Mouse (Mus musculus) thymus, postnatal 10 days (tissue): Measurements from ENCODE around the gene Ceacam18.
"Not testable (repeated sequence)": the region's sequence is repeated elsewhere in the genome, so short reads cannot be mapped to it uniquely, and the experiment has no call there.

Source experiments
- DNase-seq, 2 experiments: peaks; one replicate each; pipeline ENCODE4 v3.0.0; 2021; ENCODE audit warnings: low spot score in 2 of 2

Gene Ceacam18

DNA sequence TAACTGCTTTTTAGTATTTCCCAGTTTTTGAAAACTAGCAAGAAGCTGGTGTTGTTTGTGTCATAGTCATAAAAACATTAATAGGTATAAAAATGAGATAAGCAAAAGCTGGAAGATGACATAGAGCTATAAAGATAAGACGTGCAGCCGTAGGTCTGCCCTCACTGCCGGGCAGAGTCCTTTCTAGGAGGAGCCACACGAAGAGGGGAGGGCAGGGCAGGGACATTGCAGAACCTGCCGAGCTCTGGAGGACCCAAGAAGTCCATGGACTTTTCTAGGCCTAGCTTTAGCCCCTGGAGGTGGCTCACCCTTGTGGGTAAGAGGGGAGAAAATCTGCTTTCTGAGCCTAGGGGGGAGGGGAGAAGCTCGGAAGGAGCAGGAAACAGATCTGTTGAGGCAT is at the start of gene Ceacam18:
Gene Ceacam18 (plus strand): TSS at position 208 of the 400 bp plus-strand sequence.
- no peak for DNase-seq

DNA sequence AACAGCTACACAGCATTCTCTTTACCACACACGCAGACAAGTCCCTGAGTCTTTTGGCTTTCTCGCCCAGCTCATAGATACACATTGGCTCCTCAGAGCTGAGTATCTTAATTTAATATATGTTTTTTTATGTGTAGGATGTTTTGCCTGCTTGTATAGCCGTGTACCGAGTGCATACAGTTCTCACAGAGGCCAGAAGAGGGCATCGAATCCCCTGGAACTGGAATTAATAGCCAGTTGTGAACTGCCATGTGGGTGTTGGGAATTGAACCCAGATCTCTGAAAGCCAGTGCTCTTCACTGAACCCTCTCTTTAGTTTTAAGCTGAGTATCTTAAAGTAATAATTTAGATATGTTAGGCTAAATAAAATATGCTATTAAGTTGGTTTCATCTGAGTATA is 49.7 kb upstream of the Ceacam18 start:
- DNase-seq, result no peak

DNA sequence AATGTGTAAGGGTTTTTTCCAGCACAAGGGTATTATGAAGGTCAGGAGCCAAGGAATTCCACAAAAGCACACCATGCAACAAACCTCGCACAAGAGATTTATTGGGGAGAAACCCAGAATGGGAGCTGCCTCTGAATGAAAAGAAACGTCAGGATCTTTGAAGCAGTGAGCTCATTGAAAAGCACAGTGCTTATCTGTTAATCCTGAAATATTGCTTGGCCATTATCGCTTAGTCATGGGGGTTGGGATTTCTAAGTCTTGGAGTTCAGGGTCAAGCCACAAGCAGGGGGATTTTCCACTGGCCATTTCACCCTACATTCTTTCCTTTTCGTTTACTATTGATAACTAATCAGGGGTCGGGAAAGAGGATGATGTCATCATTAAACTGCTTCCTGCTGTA is 32.6 kb upstream of the Ceacam18 start:
- no peak for DNase-seq

DNA sequence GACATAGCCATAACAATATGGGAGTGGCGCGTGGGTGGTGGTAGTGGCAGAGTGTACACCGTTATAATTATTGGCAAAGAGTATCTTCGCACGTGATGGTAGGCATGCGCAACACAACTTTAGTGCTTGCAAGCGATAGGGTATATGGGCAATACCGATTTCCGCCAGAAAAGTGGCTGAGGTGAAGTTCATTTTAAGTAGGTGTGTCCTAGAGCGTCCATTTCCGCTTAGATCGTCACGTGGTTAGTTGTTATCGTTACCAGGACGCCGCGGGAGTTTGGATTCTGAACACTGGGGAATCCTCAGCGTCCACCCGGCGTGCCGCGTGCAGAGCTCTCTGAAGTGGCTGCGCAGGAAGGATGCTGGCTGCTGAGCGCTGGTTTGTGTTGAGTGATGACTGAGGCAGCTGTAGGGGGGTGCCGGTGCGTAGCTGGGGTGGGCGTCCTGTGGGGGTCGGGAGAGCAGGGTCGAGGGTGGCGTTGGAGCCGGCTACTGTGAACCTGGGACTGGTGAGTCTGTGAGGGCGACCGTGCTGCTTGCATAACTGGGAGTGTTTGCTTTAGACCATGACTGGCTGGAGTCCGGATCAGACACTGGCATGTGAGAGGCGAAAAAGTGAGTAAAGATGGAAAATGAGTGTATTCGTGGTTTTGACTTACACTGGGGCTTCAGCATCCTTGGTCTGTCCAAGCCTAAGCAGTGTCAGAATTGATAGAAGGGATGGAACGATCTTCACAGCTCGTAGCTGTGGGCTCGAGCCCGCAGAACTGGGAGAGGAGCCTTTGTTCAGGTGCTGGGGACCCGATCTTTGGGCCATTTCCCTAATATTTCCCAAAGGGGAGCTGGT is 27.4 kb upstream of the Ceacam18 start, which contains the start of gene Zfp819:
Gene Zfp819 (plus strand): TSS at position 274 of the 847 bp plus-strand sequence.
- peak; percentile 11 to 26 for DNase-seq

DNA sequence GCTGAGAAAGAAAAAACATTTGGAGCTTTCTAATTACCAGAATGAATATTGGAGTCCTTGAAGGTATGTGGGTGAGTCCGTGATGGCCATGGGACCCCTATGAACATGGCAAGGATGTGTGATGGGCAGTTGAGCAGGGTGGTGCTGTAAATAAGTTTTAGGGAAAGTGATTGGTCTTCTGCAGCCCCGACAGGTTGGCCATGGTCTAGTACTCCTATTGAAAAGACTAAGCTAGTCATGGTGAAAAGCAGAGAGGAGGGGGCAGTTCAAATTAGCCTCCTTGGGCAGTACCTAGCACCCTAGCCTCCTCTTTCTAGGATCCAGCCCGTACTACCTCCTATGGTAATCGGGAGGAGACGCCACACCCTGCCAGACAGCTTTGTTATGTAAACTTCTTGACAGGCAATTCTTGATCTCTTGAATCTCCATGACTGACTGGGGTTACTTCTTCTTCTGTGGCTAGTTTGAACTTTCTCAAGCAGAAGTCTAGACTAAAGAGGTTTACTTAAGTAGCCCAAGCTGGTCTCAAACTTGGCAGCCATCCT is 26.7 kb upstream of the Ceacam18 start:
- DNase-seq, result no peak

DNA sequence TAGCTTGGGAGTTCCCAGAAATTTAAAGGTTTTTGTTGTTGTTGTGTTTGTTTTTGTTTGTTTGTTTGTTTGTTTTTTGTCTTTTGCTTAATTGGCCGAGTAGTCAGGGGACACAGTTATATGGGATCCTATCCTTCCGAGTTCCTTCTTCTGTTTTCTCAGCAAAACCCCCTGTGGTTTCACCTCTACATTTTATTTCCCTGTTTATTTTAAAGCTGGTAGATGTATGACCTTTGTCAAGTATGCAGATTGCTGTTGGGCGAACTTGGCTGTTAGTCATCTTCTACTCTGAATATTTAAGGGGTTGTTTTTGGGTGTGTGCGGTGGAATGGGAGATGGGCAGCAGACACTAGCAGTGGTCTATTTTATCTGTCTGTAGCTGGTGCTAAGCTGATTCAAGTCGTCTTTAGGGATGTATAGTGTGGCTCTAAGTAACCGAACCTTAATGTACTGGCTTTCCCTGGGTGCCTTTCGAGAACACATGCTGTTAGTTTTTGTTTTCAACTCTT is 26.1 kb upstream of the Ceacam18 start:
- no peak for DNase-seq

DNA sequence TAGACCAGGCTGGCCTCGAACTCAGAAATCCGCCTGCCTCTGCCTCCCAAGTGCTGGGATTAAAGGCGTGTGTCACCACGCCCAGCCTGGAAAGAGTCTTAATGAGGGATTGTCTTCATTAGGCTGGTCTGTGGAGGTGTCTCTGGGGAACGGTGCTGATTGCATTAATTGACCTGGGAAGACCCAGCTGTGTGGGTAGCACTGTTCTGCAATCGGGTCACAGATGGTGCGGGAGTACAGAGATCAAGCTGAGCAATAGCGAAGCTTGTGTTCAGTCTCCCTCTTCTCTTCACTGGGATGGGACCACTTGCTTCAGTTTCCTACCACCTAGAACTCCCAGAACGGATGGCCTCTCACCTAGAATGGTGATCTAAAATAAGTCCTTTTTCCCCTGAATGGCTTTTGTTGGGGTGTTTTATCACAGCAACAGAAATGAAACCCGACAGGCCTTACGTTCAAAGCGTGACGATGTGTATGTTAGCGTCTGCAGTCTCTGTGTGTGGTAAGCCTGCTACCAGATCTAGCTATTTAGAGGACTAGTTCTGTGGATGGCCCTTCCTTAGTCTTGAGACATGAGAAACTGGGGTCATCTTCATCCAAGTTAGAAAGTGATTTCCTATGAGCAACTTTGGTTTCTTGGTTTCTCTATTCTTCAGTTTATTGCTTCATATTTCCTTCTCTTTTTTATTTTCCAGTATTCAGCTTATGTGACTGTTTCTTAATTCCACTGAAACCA is 20.5 kb upstream of the Ceacam18 start:
- DNase-seq, result no peak

DNA sequence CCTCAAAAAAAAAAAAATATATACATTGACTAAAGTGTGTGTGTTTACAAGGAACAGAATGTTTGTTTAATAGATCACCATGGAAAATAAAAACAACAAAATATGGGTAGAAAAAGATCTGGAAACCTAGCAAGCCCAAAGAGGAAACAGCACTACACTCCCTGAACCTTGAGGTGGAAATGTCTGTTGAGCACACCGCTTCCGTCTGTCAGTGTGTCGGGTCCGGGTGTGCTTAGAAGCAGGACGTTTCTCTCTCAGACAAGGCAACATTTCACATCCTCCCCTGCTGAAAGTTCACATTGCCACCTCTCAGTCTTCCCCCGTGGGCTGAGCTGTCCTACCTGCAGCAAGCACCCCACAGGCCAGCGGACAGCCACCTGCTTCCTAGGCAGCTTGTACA is 11.6 kb upstream of the Ceacam18 start:
- DNase-seq, result no peak

DNA sequence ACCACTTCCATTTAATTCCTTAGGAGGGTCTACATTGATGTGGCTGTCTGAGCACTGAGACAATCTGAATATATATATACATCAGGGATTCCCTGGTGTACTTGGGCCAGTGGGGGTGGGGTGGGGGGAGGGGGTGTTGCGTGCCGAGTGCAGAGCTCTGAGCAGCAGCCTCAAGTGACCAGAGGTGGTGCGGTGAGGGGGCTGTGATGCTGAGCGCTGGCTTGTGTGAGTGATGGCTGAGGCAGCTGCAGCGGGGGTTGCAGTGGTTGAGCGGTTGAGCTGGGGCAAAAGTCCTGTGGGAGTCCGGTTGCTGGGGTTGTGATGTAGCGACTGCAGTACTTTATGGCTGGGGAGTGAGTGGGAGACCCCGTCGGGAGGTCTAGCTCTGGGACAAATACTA is 10.7 kb upstream of the Ceacam18 start:
- DNase-seq, result no peak

DNA sequence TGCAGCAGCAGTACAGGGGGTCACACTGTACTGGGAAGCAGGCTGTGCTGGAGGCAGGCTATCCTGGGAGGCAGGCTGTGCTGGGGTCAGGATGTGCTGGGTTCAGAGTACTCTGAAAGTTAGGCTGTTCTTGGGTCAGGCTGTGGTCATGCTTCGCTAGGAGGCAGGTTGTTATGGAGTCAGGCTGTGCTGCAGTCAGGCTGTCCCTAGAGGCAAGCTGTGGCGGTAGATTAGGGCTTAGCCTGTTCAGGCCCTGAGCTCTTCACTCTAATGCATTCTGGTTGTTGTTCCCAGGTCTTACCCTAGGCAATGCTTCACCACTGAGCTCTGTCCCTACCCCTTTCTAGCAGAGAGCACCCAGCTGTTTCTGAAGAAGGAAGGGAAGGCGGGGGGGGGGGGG is 9.4 kb upstream of the Ceacam18 start:
- no peak for DNase-seq

DNA sequence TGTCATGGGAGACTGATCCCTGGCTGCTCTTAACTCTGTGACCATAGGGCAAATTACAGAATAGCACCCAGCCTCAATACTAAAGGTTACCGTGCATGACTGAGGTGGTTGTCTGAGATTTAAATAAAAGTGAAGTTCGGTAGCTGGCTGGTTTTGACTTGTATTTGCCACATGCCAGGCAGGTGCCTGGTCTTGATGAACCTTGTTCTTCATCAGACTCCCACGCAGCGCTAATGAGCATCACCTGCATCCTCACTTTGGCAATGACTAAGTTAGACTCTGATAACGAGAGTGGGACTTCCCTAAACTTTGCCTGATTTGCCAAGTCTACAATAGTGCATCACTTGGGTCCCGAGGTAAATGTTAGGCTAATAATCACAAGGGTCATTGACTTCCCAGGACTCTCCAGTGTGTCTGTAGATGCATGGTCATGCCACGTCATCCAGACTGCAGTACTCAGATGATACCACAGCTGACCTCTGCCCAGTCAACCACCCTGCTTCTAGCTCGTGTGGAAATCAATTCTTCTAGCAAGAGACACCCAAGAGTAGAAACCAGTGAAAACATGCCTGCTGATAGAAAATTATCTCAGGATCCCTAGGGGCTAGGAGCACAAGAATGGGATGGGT is 8.6 kb upstream of the Ceacam18 start:
- DNase-seq, result no peak

DNA sequence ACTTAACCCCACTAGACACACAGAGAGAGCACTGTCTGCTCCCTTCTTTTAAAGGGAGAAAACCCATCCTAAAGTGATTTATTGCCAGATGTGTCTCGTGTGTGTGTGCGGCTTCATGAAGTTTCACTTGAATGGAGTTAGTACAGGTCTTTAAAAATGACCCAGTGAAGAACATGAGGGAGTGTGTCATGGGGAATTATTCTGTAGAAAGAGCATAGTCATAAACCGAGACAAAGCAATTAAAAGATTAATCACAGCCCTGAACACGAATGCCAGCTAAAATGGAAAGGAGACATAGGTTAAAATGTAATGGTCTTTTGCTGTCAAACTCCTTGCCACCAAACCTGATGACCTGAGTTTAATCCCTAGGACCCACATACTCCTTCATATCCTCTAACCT is 567 bp upstream of the Ceacam18 start:
- DNase-seq, result no peak

DNA sequence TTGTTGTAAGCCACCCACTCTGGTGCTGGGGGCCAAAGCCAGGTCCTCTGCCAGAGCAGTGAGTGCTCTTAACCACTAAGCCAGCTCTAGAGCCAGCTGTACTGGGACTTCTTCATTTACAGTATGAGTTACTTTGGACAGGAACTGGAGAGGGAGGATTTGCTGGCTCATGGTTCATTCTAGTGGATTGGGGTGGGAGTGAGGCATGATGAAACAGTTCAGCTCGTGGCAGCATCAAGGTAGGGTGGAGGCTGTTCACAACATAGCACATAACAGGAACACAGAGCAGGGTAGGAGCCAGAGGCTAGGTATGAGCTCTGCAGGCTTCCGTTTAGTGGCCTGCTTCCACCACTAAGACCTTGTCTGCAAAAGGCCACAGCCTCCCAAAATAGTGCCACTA is 1.7 kb downstream of the Ceacam18 start:
- DNase-seq, result no peak

DNA sequence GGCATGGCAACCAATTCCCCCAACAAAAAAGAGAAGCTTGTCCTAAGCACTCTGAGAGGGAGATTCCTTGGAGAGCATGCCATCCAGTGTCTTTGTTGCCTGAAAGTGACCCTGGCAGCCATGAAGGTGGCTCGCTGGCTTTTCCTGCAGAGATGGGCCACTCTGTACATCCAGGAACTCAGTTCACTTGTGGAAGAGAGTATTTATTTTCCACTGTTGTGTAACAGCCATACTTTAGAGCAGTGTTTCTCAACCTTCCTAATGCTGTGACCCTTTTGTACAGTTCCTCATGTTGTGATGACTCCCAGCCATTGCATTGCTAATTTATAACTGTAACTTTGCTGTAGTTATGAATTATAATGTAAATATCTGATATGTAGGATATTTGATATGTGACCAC is 2.6 kb downstream of the Ceacam18 start:
- no peak for DNase-seq

DNA sequence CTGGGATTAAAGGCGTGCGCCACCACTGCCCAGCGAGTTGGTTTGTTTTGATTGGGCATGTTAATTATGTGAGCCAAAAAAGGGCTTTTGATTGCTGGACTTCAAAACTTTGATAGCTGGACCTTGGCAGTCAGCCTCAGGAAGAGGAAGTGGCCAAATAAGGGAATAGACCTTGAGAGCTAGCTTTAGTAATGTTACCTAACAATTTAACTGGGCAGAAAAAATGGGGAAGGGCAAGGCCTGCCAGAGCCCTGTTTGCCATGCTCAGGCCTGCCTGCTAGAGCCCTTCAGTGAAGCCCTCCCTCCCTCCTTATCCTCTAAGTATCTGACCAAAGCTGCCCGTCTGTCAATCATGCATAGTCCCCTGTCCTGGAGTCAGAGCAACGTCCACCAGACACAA is 8.1 kb downstream of the Ceacam18 start:
- DNase-seq, result no peak

DNA sequence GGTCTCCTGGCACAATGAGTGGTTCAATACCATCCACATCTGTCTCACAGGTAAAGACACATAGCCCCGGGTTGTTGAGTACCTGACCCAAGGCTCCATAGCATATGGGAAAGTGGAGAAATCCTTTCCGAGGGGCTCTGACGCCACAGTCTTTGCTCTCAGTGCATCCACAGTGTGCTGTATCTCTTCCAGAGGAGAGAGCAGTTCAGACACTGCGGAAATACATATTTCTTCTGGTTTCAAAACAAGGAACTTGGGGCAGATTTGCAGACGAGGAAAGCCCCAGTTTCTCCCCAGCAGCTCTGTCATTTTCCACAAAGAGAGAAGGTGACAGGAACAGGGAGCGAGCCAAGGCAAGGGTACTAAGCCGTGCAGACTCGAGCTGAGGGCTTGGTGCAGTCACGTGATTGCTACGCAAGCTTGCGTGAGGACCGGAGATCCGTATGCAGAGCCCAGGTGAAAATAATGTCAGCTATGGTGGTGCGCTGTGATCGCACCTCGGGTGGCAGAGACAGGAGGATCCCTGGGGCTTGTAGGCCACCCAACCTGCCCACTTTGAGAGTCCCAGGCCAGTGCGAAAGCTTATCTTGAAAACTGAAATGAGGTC is 8.6 kb downstream of the Ceacam18 start:
- no peak for DNase-seq

DNA sequence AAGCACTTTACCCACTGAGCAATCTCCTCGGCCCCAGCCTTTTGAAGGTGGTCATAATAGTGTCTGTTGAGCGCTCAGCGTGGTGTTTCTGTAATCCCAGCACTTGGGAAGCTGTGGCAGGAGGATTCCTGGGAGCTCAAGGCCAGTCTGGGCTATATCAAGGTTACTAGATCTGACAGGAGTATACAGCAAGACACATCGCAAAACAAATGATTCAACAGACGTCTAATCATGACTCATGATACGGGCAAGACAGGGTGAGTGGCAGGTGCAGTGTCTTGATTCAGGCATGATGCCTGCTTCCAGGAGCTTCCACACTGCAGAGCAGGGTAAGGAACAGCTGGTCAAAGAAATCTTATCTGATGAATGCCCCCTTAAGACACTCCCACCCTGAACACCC is 18.2 kb downstream of the Ceacam18 start:
- DNase-seq, result no peak

DNA sequence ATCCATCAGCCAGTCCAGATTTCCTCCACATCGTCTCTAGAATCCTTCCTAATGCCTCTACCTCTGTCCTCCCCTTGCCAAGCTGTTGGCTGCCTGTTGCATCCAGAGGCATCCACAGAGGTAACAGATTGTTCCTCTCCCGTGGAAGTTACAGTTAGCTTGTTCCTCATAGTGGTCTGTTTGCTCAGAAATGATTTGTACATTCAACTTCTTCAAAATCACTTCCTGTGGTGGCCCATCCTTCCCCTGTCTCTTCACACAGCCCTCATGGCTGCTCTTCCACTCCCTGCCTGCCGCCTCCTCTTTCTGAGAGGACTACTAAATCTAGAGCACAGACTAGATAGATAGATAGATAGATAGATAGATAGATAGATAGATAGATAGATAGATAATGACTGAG is 20.0 kb downstream of the Ceacam18 start:
- DNase-seq, result no peak

DNA sequence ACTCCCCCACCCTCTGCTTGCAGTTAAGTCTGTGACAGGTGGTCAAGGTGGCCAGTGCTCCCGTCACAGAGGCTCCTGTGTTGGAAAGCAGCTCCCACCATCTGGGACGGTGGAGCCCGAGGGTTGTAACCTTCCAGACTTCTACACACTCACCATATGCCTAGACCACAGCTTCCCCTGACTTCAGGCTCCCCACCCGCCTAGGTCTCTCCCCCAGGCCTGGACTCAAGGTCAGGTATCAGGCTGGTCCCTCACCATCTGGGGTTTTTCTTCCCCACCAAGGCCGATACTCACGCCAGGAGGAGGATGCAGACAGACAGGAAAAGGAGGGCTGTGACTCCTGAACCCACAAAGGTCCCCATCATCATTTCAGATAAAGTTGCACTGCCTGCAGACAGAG is 21.7 kb downstream of the Ceacam18 start:
- no peak for DNase-seq

DNA sequence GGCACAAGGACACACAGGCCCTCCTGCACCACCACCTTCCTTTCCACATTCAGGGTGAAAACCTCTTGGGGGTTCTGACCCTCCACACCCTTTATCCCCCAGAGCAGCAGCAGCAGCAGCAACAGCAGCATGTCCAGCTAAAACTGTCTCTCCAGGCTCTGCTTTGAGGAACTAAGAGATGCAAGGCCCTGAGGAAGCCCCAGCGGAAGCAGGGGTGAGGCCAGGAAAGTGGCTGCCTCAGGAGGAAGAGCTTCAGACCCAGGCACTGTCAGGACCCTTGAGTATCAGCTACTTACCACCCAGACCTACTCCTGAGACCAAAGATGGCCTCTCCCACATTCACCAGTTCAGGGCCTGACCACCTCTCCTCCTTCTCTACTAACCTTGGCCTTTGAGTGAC is 25.5 kb downstream of the Ceacam18 start, which contains the start of gene Siglece:
Gene Siglece (minus strand): TSS at position 160 of the 400 bp plus-strand sequence.
- no peak for DNase-seq

DNA sequence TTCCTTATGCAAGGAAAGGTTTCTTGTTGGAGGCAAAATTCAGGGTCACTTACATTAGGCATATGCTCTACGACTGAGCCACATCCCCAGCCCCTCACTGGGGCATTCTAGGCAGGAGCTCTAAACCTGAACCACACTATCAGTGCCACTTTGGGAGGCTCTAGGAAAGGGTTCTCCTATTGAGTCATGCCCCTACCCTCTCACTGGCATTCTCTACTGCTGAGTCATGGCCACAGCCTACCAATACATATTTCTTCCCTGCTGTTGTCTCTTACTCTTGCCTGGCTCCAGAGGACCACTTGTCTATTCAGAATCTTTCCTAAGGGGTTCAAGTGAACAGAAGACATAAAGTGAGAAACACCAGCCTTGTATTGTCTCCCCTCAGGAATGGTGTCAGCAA is 28.3 kb downstream of the Ceacam18 start:
- no peak for DNase-seq

DNA sequence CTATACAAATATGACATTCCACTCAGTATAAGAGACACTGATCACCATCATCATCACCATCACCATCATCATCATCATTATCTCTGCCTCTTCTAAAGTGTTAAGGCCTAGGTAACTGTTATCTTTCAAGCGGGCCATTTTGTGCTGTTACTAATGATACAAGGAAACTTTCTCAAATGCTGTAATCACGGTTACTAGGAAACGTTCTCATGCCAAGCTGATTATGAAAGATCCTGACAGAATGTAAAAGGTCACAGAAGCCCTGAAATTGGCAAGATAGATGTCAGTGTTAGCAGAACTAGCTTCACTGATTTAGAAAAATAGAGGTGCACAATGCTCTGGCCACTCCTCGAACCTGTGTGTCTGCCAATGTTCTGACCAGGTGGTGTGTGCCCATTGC is 32.7 kb downstream of the Ceacam18 start:
- not testable (repeated sequence) for DNase-seq
